Mouse (Mus musculus) small intestine, adult 2 months (tissue): Measurements from ENCODE around the gene Icam2. TPM values are rescaled to one million over a fixed set of nuclear protein-coding genes. Genes with fewer than 3 reads are reported as not detected.

Source experiments
- H3K27ac ChIP-seq: fragments of 200-500 bp; 2 replicates; pipeline ENCODE4 v1.5.1; 2012; ENCODE audit warnings: low read depth, low read length, control low read depth, inconsistent platforms; ENCODE audit not compliant: insufficient read depth
- H3K27me3 ChIP-seq: fragments of 200-500 bp; 2 replicates; pipeline ENCODE4 v1.6.1; 2012; ENCODE audit warnings: mild to moderate bottlenecking, moderate library complexity, low read length, inconsistent platforms; ENCODE audit not compliant: control insufficient read depth, insufficient read depth
- H3K36me3 ChIP-seq: fragments of 200-500 bp; 2 replicates; pipeline ENCODE4 v1.6.1; 2012; ENCODE audit warnings: mild to moderate bottlenecking, low read length, control low read depth, inconsistent platforms; ENCODE audit not compliant: control insufficient read depth, insufficient read depth
- H3K4me1 ChIP-seq: fragments of 200-500 bp; 2 replicates; pipeline ENCODE4 v1.6.1; 2012; ENCODE audit warnings: low read length, inconsistent platforms, mixed read lengths; ENCODE audit not compliant: control insufficient read depth, insufficient read depth, insufficient read length
- H3K4me3 ChIP-seq: fragments of 200-500 bp; 2 replicates; pipeline ENCODE4 v1.5.1; 2012; ENCODE audit warnings: low read depth, mild to moderate bottlenecking, control low read depth, inconsistent platforms, low read length, moderate library complexity
- CTCF ChIP-seq: fragments of 200-500 bp; IDR thresholded peaks from 2 replicates; pipeline ENCODE4 v1.5.1; 2012; ENCODE audit warnings: low read depth, mild to moderate bottlenecking, control low read depth, inconsistent platforms, low read length, moderate library complexity, mixed read lengths; ENCODE audit not compliant: insufficient replicate concordance, insufficient read length; ENCODE audit errors: extremely low read depth
- POLR2A ChIP-seq: fragments of 200-500 bp; IDR thresholded peaks from 2 replicates; pipeline ENCODE4 v1.6.1; 2012; ENCODE audit warnings: low read depth, mild to moderate bottlenecking, control low read depth, inconsistent platforms, low read length, moderate library complexity
- WGBS: fragments of 180-500 bp; shearing (Covaris S2); methylation state at CpG from one replicate; pipeline ENCODE4 v1.1.7; 2018; 5-methylcytosine and 5-hydroxymethylcytosine counted together
- polyA plus RNA-seq: library from polyadenylated mRNA; depleted of rRNA; stranded (reverse); fragments of >200 nt; gene quantifications from 2 replicates; pipeline ENCODE4 v1.2.3, GENCODE M21; 2012

Gene Icam2
- polyA plus RNA-seq, 1 experiment, result 10.4 TPM

DNA sequence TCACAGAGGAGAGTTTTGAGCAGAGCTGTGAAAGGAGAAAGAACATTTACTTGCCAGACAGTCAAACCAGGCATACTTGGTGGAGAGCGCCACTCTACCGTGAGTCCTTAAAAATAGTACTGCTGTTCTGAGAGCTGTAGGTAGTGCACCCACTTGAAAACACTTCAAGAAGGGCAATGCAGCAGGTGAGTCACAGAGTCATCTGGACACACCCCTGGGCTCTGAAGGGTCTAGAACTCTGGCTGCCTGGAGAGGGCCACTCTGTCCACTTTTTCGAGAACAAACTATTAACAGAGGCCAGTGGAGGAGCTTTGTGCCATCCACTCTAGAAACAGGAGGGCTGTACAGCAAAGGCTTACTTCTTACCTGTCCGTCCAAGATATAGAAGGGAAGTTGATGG lies 38.6 kb upstream of the Icam2 start:
- 93% methylated on average over 4 of the region's 4 CpGs for WGBS
- Histone ChIP-seq H3K27ac (no peak overlapping the region), H3K27me3 (no peaks in the 10 kb centered on the region), H3K4me3 (no peak overlapping the region), H3K36me3 (peaks cover 40% of the 10 kb centered on the region), H3K4me1 (peaks cover 2% of the 10 kb centered on the region; the same call in 1 of the 2 replicates)
- TF ChIP-seq POLR2A (no peak), CTCF (no peak)

DNA sequence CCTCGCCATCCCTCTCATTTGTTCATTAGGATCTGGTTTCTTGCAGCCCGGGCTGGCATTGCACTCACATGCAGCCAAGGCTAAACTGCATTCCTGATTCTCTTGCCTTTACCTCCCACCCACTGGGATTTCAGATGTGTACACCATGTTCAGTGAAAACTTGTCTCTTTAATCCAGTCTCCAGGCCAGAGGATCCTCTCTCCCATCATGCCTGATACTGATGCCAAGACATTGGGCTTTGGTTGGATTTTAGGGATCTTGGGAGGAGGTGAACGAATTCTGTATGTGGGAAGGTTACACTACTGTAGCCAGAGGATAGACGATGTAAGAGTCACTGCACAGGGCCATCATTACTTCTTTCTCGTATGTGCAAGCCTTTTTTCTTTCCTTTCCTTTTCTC lies 37.3 kb upstream of the Icam2 start:
- WGBS, result 97% methylated on average over 5 of the region's 5 CpGs
- H3K36me3 ChIP-seq, result peaks cover 35% of the 10 kb centered on the region
- no peak overlapping the region for H3K27ac ChIP-seq
- peaks cover 2% of the 10 kb centered on the region; the same call in 1 of the 2 replicates for H3K4me1 ChIP-seq
- TF ChIP-seq CTCF (no peak), POLR2A (no peak)
- no peak overlapping the region for H3K4me3 ChIP-seq
- no peaks in the 10 kb centered on the region for H3K27me3 ChIP-seq

DNA sequence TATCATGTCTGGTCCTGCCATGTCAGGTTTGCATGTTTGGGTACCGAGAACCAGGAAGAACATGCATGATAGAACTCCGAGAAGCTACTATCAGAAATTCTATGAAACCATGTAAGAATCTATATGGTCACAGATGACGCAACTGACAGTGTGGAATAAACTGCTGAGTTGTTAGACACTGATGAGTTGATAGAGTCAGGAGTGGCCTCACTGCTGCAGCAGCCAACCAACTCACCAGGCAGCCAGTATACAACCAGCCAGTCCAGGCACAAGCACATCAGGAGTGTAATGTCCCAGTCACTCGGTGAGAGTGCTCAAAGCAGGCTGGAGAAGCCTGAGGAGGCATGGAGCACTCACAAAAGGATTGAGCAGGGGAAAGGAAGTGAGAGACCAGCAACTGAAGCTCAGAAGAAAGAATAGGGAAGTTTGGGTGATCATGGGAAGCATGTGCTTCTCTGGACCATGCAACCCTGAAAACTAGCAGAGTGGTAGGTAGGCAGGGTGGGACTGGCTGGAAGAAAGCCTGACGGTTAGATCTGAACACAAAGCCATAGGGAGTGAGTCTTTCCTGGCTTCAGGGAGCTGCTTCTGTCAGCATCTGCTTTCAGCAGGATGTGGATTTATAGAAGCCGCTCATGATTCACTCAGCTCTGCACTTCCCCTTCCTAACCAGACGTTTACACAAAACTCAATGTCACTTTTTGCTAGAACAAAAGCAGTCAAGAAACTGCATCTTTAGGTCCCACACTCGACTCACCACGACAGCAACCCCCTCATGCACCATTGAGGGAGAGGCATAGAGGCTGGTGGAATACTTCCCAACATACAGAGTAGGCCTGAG lies 31.6 kb upstream of the Icam2 start:
- Histone ChIP-seq H3K4me3 (no peak overlapping the region), H3K4me1 (no peaks in the 10 kb centered on the region), H3K27ac (peak overlapping the region; percentile 27; the same call in 1 of the 2 replicates), H3K27me3 (no peaks in the 10 kb centered on the region), H3K36me3 (peaks cover 33% of the 10 kb centered on the region)
- TF ChIP-seq CTCF, result no peak
- no peak for TF ChIP-seq POLR2A
- WGBS, result 79% methylated on average over 9 of the region's 9 CpGs

DNA sequence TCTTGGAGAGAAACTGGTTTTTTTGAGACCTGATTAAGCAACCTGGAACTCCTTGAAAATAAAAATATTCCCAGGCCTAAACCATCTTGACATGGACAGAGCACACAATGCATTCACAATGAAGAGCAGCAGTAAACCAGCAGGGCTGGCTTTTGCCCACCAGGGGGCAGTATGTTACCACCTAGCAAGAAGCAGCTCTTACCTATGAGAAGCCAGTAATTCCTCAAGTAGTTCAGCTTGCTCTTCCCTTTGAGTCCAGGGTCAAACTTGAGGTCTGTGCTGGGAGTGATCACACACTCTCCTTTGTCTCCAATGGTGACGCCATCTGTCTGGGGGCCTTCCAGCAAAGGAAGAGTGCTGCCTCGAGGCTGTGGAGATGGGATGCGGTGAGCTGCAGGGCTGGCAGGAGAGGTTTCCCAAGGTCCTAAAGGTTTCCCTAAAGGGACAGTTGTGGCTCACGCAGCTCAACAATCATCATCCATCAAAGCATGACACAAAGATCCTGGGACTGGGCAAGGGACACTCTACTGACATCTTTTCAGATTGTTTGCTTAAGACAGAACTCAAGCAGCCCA lies 30.8 kb upstream of the Icam2 start:
- Histone ChIP-seq H3K27ac (no peak overlapping the region), H3K27me3 (no peaks in the 10 kb centered on the region), H3K4me1 (no peaks in the 10 kb centered on the region), H3K4me3 (no peak overlapping the region), H3K36me3 (peaks cover 37% of the 10 kb centered on the region)
- WGBS, result 51% methylated on average over 4 of the region's 4 CpGs
- TF ChIP-seq POLR2A (no peak), CTCF (peak; percentile 93; the same call in 1 of the 2 replicates)

DNA sequence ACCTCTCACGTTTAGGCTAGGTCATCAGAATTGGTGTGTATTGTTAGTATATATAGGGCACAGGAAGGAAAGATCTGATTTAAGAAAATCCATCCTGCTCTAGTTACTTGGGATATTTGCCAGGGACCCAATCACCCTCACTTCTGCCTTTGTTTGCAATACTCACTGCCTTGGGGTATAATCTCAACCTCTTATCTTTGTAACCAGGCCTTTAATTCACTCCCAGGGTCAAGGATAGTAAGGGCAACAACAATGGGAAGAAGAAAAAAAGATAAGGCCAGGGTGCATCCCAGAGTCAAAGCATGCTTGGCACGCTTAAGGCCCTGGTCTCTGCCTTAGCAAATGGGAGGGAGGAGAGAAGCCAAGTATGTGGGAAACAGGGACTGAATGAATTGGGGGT lies 30.0 kb upstream of the Icam2 start:
- H3K27ac ChIP-seq, result no peak overlapping the region
- peaks cover 39% of the 10 kb centered on the region for H3K36me3 ChIP-seq
- H3K27me3 ChIP-seq, result no peaks in the 10 kb centered on the region
- no peaks in the 10 kb centered on the region for H3K4me1 ChIP-seq
- 93% methylated on average over 2 of the region's 2 CpGs for WGBS
- TF ChIP-seq CTCF, result no peak
- TF ChIP-seq POLR2A, result no peak
- H3K4me3 ChIP-seq, result no peak overlapping the region

DNA sequence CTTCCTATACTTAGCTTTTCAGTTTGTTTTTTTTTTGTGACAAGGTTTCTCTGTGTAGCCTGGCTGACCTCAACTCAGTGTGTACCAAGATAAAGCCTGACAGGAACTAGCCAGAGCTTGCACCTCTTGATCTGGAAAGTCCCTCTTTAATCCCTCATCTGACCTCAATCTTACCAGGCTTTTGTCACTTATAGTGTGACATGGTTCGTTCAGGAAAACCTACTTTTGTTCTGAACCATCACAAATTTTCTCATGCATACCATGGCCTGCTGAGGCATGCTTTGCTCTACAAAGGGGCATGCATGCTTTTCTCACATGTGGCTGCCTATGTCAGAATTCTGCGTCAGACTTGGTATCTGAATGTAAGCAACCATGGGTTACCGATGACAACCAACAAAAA lies 28.5 kb upstream of the Icam2 start:
- TF ChIP-seq CTCF (no peak), POLR2A (no peak)
- Histone ChIP-seq H3K27me3 (no peaks in the 10 kb centered on the region), H3K27ac (no peak overlapping the region), H3K36me3 (peaks cover 41% of the 10 kb centered on the region), H3K4me3 (no peak overlapping the region), H3K4me1 (no peaks in the 10 kb centered on the region)
- WGBS, result 82% methylated on average over 3 of the region's 3 CpGs

DNA sequence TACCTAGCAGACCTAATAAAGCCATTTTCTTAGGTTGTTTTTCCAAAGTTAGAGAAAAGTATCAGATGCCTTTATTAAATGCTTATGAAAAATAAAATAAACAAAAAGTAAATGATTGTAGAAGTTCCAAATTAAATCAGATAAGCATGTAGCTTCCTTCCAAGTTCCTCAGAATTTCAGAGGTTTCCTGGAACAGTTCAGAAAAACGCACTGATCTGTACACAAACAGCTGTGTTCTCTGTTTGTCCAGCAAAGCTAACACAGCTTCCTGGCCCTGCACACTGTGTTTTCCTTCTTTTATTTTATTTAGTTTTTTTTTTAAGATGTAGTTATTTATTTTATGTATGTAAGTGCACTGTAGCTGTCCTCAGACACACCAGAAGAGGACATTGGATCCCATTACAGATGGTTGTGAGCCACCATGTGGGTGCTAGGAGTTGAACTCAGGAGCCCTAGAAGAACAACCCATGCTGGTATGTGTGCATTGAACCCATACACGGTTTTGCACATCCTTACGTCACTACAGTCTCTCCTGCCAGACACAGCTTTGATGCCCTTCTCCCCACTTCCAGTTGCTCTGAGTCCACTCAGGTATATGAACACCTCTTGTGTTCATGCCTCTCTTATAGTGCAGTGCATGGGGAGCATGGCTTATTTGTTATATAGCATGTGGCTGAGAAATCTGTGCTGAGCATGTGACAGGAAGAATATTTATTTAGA lies 24.9 kb upstream of the Icam2 start:
- Histone ChIP-seq H3K27ac (no peak overlapping the region), H3K4me3 (no peak overlapping the region), H3K4me1 (no peaks in the 10 kb centered on the region), H3K27me3 (no peaks in the 10 kb centered on the region), H3K36me3 (peaks cover 60% of the 10 kb centered on the region)
- 84% methylated on average over 3 of the region's 3 CpGs for WGBS
- TF ChIP-seq CTCF (no peak), POLR2A (no peak)
